Mouse (Mus musculus) megakaryocyte, adult 5-6 weeks (primary cell): ENCODE results near the gene Tnfaip2. TPM values are rescaled to one million over a fixed set of nuclear protein-coding genes. Genes with fewer than 3 reads are reported as not detected.

ENCODE experiments used
- ATAC-seq: 2 replicates; pipeline ENCODE4 v1.8.0; 2016; ENCODE audit warnings: mild to moderate bottlenecking, inconsistent platforms; ENCODE audit not compliant: poor library complexity, severe bottlenecking
- total RNA-seq, 2 experiments: library from RNA; stranded (forward) in 1 of 2; stranded (reverse) in 1 of 2; fragments of 153-499, 151-499 nt in 1 of 2; fragments of 221-1000, 200-1000 nt in 1 of 2; gene quantifications; 2 replicates each; pipeline versions ENCODE4 v1.2.3 to v1.2.4; 2015 to 2017

Tnfaip2 gene
- total RNA-seq, 2 experiments from 2014 or later, result 42.7 to 109 TPM

DNA sequence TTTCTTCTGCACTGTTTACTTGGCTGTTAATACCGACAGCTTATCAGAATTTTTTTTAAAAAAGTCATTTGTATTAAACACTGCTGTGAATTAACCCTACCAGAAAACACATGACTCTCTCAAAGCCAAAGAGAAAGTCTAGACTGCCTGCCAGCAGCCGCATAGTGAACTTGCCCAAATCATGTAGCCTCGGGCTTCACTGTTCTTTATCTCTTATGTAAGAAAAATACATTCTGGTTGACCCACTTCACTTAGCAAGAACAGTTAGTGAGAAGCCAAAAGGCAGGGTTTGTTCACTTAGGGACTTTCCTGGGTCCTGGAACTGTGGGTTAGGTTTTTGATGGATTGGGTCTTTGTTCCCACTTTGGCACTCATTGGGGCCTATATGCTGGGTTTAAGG is 29.5 kb downstream of the Tnfaip2 start:
- no peak for ATAC-seq

DNA sequence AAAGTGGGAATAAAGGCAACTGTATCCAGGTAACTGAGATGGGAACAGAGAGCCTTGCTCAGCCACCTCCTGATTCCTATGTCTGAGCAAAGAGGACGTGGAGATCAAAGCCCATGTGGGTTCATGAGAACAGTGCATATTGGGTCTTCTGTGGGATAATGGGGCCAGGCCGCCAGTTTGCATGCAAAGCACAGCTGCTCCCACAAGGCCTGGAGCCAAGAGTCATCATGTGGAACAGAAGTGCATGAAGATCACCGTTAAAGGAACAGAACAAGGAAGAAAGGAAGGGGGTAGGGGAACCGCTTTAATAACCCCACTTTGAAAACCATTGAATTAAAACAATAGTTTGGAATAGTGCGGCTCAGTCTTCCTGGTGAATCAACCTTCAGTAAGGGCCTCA is 30.6 kb downstream of the Tnfaip2 start:
- ATAC-seq, result no peak

DNA sequence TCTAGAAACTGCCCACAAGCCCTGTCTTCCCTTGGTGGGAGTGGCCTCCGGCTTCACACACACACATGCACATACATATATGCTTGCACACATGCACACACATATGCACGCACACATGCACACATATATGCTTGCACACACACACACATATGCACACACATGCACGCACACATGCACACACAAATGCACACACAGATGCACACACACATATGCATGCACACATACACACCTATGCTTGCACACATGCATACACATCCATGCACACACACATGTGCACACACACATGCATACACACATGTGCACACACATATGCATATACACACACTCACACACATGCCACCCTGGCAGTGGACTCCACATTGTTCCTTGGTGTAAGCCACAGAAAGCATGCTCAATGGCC is 32.1 kb downstream of the Tnfaip2 start:
- ATAC-seq, result no peak

DNA sequence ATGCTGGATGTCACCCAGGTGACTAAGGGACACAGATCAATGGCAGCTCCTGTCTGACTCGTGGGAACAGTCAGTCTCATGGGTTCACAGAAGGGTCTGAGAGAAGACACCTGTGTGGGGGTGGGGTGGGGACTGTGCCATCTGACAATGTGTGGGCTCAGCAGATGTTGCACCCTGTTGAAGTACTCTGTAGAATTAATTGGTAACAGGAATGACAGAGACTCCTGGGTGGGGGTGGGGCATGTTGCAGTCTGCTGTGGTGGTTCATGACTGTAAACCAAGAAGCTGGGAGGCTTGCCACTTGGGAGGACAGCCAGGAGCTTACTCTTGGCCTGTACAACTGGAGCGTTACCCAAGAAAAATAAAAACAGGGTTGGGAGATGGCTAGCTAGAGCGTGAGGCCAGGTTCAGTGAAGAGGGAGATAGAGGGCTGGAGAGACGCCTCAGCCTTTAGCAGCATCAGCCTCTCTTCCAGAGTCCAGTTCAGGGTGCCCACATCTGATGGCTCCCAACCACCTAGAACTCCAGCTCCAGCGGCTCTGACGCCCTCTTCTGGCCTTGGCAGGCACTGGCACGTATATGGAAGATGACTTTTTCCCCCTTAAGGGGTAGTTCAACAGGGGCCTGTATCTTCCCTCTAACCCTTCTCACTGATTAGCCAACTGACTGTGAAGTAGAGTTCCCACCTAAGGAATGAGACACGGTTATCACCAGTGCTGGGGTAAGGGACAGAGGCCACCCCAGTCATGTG is 32.8 kb downstream of the Tnfaip2 start:
- no peak for ATAC-seq

DNA sequence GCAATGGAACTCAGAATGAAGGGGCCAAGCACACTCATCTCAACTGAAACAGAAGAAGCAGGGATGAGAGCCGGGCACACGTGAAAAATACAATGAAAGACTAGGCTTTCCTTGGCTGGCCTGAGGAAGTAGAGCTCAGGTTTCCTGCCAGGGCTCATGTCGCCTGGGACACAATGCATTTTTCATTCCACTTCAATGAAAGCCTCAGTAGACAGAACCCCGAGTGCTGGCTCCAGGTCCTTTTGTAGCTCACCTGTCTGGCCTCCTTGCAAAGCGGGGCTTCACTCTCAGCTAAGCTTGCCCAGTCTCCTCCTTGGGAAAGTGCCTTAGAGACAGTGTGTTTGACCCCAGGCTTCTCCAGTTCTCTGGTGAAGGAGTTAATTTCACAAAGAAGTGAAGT is 36.7 kb downstream of the Tnfaip2 start:
- ATAC-seq, result no peak

DNA sequence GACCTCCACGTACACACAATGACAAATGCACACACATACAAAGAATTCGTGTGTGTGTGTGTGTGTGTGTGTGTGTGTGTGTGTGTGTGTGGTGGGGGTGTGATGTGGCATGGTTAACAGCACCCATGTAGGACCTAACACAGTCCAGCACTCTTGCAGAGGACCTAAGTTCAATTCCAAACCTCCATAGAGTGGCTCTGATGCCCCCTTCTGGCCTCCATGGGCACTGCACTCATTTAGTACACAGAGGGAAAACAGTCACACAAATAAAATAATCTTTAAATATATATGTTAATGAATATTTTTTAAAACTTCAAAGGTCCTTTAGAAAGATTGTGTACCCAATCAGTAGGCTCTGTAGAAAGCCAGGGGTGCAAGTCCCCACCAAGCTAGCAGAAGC is 37.6 kb downstream of the Tnfaip2 start:
- peak; percentile 59 for ATAC-seq

DNA sequence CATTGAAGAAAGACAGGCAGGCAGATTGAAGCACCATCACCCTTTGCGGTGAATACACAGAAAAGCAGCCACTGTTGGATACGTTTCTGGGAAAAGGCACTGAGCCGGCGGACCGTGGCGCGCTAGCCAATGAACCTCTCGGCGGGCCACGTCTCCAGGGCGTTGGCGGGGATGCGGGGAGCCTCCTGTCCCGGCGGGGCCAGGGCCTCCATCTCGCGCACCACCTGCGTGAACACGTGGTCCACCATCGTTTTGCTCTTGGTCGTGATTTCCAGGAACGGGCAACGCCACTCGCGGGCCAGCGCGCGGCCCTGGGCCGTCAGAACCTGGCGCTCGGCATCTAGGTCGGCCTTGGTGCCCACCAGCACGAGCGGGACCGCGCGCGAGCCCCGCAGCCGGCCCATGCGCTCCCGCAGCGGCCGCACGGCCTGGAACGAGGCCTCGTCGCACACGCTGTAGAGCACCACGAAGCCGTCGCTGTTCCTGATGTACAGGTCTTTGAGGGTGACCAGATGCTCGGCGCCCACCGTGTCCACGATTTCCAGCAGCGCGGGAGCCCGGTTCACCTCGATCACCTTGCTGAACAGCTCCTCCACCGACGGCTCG is 42.9 kb downstream of the Tnfaip2 start:
- ATAC-seq, result no peak

DNA sequence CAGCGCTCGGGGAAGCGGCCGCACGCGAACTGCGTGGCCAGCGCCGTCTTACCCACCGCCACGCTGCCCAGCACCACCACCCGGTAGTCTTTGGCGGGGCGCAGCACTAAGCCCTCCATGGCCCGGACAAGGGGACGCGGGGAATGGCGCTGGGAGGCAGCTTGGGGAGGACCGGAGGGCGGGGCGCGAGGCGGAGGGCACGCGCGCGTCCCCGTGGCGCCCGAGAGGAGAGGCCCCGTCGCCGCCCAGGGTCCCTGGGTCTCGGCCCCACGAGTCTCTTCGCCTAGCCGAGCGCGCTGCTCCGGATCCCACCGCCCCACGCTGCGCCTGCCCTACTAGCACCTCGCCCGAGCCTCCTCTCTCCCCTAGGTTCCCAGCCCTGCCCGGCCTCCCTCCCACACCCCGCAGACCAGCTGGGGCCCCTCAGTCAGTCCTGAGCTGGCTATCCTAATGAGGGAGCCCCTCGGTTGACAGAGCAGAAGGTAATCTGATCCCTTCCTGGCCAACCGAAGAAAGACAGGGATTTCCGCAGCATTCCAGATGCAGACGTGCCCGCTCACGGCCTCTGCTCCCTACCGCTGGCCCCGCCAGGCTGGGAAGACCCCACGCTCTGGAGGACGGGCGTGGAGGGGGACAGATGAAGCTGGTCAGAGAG is 43.5 kb downstream of the Tnfaip2 start, which contains the start of gene Gm266:
Gm266 (minus strand) TSS at position 172 of the 655 bp plus-strand sequence.
- ATAC-seq, result no peak

DNA sequence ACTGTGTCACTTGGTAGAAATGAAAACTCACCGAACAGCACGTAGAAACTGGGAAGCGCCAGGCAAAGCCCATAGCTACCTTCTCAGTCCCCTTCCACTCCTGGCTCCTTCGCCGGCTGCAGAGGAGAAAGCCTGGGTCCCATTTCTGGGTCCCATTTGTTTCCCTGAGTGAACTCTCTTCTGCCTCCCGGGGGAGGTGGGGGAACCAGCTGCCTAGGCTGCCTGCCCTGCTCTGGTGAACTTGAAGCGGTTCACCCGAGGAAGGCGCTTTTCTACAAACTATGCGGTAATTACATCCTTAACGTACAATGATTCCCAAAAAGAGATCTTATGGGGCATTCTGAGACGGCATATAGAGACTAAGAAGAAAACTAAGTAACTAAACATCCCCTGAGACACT is 44.2 kb downstream of the Tnfaip2 start:
- ATAC-seq, result no peak

DNA sequence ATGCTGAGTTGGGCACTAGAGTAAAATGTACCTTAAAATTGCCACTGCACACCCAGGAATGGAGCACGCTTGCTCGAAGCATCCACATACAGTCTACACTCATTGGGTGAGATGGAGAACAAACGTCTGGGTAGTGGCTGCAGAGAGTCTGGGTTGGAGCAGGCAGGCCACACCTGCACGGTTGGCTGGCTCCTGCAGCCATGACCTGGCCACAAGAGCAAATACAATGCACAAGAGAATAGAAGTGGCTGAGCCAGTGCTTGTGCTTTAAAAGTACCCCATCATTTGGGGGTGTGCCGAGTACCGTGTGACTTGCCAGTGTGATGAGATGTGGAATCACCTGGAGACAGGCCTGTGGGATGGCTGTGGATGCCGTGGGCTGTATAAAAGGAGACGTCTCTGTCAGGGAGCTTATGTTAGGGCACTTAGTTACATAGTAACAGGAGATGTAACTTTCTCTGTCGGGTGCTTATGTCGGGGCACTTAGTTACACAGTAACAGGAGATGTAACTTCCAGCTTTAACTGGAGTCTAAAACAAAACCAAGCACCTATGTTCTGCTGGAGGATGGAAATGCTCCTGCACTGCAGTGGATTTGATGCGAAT is 47.1 kb downstream of the Tnfaip2 start:
- no peak for ATAC-seq

DNA sequence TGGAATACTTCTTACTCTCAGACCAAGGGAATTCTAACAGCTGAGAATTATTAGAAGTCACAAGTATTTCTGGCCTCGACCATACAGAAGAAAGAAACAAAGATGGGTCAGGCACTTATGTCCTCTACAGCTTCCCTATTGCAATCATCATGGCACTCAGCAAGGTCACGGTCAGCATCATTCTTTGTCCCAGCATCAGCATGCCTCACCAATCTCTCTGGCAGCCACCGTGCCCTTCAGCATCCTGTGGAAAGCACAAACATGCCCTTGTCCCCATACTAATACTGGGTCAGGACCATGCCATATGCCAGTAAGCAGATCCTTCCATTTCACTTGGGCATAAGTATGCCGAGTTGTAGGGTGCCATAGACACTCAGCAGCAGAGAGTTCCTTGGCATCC is 52.7 kb downstream of the Tnfaip2 start:
- no peak for ATAC-seq

DNA sequence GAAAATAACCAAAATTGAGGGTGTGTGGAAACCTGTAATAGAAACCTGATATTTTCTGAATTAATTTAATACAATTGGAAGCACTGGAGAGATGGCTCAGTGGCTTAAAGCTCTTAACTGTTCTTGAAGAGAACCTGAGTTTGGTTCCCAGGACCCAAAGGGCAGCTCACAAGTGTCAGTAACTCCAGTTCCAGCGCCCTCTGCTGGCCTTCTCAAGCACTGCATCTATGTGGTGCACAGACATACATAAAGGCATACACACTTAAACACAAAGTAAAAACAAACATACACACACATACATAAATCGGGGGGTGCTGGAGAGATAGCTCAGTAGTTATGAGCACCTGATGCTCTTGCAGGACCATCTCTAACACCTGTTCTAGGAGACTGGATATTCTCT is 54.8 kb downstream of the Tnfaip2 start:
- ATAC-seq, result no peak

DNA sequence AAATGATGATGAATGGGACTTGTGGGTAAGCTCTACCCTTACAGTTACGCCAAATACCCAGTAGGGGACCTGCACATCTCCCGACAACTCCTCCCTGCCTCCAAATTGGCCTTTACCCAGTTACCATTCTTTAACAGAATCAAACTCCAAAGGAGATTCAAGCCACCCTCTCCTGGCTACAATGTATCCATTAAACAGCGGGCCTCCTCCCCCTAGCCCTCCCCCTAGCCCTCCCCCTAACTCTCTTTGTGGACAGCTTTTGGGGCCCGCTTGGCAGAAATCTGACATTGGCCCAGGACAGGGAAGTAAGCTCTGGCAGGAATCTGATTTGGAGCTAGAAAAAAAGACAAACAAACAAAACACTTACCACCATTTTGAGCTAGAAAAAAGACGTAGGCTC is 57.3 kb downstream of the Tnfaip2 start:
- ATAC-seq, result no peak

DNA sequence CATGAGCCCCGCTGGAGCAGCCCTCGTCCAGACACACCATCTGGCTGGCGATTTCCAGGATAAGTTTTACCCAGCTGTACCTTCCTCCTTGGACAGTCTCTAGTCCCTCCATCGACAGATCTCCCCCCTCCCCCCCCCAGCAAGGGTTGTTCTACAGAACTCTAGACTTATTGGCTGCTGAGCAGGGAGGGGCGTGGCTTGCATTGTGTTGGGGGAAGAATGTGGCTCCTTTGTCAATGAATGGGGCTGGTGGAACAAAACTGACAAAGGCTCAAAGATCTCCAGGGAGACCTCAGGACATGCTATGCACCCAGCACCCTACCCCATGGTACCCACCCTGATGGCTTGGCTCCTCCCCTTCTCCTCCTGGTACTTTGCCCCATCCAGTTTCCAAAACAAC is 58.5 kb downstream of the Tnfaip2 start:
- ATAC-seq, result no peak

DNA sequence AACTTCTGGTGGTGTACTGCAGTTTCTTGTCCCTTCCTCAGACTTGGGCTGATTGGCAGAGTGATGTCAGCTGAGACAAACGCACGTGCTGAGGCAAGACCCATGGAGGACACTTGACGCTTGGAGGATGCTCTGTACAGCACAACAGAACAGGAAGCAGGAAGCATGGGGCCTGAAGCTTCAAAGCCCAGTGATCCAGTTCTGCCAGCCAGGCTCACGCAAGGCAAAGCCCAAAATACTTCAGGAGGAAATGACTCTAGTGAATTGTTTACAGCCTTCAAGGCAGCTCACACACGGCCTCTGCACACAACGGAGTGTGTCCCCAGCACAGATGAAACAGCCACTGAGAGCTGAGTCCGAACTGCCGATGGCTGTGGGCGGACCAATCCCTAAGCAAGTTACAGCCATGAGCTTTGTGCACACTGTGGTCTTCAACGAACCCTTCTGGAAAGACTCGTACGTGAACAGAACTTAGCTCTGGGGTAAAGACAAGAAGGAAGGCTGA is 60.8 kb downstream of the Tnfaip2 start:
- ATAC-seq, result no peak

DNA sequence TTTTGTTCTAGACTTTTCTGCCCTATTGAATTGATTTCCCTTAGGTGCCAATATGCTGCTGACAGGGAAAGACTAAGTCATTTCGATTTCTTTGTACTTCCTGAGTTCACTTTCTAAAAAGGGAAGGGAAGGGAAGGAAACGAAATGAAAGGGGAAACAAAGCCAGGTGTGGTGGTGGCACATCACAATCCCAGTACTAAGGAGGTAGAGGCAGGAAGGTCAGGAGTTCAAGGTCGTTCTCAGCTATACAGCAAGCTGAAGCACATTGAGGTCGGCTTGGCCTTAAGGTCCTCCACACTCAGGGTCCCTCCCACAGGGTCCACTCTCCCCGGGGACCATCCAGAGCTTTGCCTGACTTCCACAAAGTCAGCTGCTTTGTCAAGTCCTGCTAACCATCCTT is 61.3 kb downstream of the Tnfaip2 start:
- ATAC-seq, result no peak

Other genes with a start within 250 kb of the Tnfaip2 start
- 0.13 TPM in 1 of 2 replicates, not detected in the other for gene Amn, start 171.4 kb upstream of the Tnfaip2 start, total RNA-seq (2015)
- not detected in 2 replicates for gene Amn, start 171.4 kb upstream of the Tnfaip2 start, total RNA-seq (2017)
- gene Cdc42bpb, start 64.8 kb upstream of the Tnfaip2 start, total RNA-seq (2015), result 22.0 and 24.6 TPM in 2 replicates
- gene Cdc42bpb, start 64.8 kb upstream of the Tnfaip2 start, total RNA-seq (2017), result 12.4 and 14.2 TPM in 2 replicates
- not detected in 2 replicates for gene Lbhd2, start 35.7 kb upstream of the Tnfaip2 start, total RNA-seq (2015)
- not detected in 2 replicates for gene Lbhd2, start 35.7 kb upstream of the Tnfaip2 start, total RNA-seq (2017)
- gene Exoc3l4, start 25.5 kb upstream of the Tnfaip2 start, total RNA-seq (2015), result 0.39 and 1.1 TPM in 2 replicates
- 0.29 TPM in 1 of 2 replicates, not detected in the other for gene Exoc3l4, start 25.5 kb upstream of the Tnfaip2 start, total RNA-seq (2017)
- gene Gm266, start 43.4 kb downstream of the Tnfaip2 start, total RNA-seq (2015), result not detected in 2 replicates
- gene Gm266, start 43.4 kb downstream of the Tnfaip2 start, total RNA-seq (2017), result not detected in 2 replicates
- gene Eif5, start 95.5 kb downstream of the Tnfaip2 start, total RNA-seq (2015), result 255 and 299 TPM in 2 replicates
- 203 and 252 TPM in 2 replicates for gene Eif5, start 95.5 kb downstream of the Tnfaip2 start, total RNA-seq (2017)
- 61.6 and 69.6 TPM in 2 replicates for gene Mark3, start 132.1 kb downstream of the Tnfaip2 start, total RNA-seq (2015)
- 77.3 and 80.9 TPM in 2 replicates for gene Mark3, start 132.1 kb downstream of the Tnfaip2 start, total RNA-seq (2017)
- gene Ckb, start 229.9 kb downstream of the Tnfaip2 start, total RNA-seq (2015), result 8.0 and 9.7 TPM in 2 replicates
- gene Ckb, start 229.9 kb downstream of the Tnfaip2 start, total RNA-seq (2017), result 22.0 and 23.1 TPM in 2 replicates
- gene Trmt61a, start 235.6 kb downstream of the Tnfaip2 start, total RNA-seq (2015), result 2.3 and 3.2 TPM in 2 replicates
- 2.2 and 3.8 TPM in 2 replicates for gene Trmt61a, start 235.6 kb downstream of the Tnfaip2 start, total RNA-seq (2017)